Mouse (Mus musculus) liver, postnatal 0 days (tissue): ENCODE measurements around the gene Stk39. TPM values are rescaled to one million over a fixed set of nuclear protein-coding genes. Genes with fewer than 3 reads are reported as not detected.

Source experiments
- ATAC-seq: fragments of 200-750 bp; cut with Nextera tagmentation; 2 replicates; pipeline ENCODE4 v1.8.0; 2017; ENCODE audit warnings: mild to moderate bottlenecking, moderate library complexity
- DNase-seq: peaks from one replicate; pipeline ENCODE4 v3.0.0-alpha.2; 2016
- H3K27ac ChIP-seq: fragments of 300-500 bp; sonication (generic); 2 replicates; pipeline ENCODE4 v1.5.1; 2014; ENCODE audit warnings: antibody characterized with exemption, moderate library complexity, mild to moderate bottlenecking, low read depth
- H3K27me3 ChIP-seq: fragments of 300-500 bp; sonication (generic); 2 replicates; pipeline ENCODE4 v1.6.1; 2014; ENCODE audit warnings: low read length, control low read depth, mixed read lengths; ENCODE audit not compliant: insufficient read depth
- H3K36me3 ChIP-seq: fragments of 300-500 bp; sonication (generic); replicated peaks from 2 replicates; pipeline ENCODE4 v1.6.1; 2014; ENCODE audit warnings: mild to moderate bottlenecking, control low read depth, low read length, moderate library complexity, mixed read lengths; ENCODE audit not compliant: insufficient read depth
- H3K4me1 ChIP-seq: fragments of 300-500 bp; sonication (generic); 2 replicates; pipeline ENCODE4 v1.6.1; 2014; ENCODE audit warnings: antibody characterized with exemption, mild to moderate bottlenecking, control low read depth; ENCODE audit not compliant: insufficient read depth
- H3K4me2 ChIP-seq: fragments of 300-500 bp; sonication (generic); 2 replicates; pipeline ENCODE4 v1.6.1; 2014; ENCODE audit warnings: low read depth, mild to moderate bottlenecking, low read length, moderate library complexity, mixed read lengths
- H3K4me3 ChIP-seq: fragments of 300-500 bp; sonication (generic); 2 replicates; pipeline ENCODE4 v1.5.1; 2014; ENCODE audit warnings: low read depth, low read length
- H3K9ac ChIP-seq: fragments of 300-500 bp; sonication (generic); replicated peaks from 2 replicates; pipeline ENCODE4 v1.6.1; 2014; ENCODE audit warnings: mild to moderate bottlenecking, moderate library complexity
- H3K9me3 ChIP-seq: fragments of 300-500 bp; sonication (generic); 2 replicates; pipeline ENCODE4 v1.6.1; 2016; ENCODE audit warnings: mild to moderate bottlenecking, control low read depth, low read length, mixed read lengths
- CTCF ChIP-seq: sonication (generic); IDR thresholded peaks from 2 replicates; pipeline ENCODE4 v1.5.1; 2016; ENCODE audit warnings: antibody characterized with exemption, low read depth
- EP300 ChIP-seq: IDR thresholded peaks from 2 replicates; pipeline ENCODE4 v1.6.1; 2016; ENCODE audit warnings: antibody characterized with exemption, low read depth, mild to moderate bottlenecking
- WGBS: fragments of 180-500 bp; shearing (Covaris S2); extraction: QIAGEN DNeasy Blood & Tissue Kit; methylation state at CpG from one replicate; pipeline ENCODE4 v1.1.7; 2014; ENCODE audit not compliant: insufficient replicate concordance; 5-methylcytosine and 5-hydroxymethylcytosine counted together
- polyA plus RNA-seq: library from polyadenylated mRNA; unstranded; fragments of >200 nt; fragmentation: Nextera tagmentation; extraction: Ambion mirVana; gene quantifications from 2 replicates; pipeline ENCODE4 v1.2.1, GENCODE M21; 2015

Gene Stk39
- polyA plus RNA-seq, 1 experiment from 2014 or later, result 1.7 TPM

DNA sequence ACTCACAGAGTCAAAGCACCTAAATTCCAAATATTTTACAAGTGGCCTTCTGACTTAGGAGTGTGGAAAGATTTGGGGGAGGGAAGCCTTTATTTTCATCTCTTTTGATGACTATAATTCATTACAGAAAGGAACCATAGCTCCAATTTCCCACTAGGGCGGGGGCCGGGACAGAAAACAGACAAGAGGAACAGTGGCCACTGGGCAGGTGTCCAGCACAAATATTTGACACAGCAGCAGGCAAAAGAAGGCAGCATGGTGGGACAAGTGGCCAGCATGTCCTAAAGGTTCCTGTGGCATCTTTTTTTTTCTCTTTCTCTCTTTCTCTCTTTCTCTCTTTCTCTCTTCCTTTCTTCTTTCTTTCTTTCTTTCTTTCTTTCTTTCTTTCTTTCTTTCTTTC is 154.6 kb downstream of the Stk39 start:
- WGBS, result 47% methylated on average over 2 of the region's 2 CpGs
- Histone ChIP-seq H3K4me1 (no peaks in the 10 kb centered on the region), H3K9me3 (no peaks in the 10 kb centered on the region), H3K27ac (no peak overlapping the region), H3K27me3 (no peaks in the 10 kb centered on the region), H3K4me3 (no peak overlapping the region), H3K36me3 (no peaks in the 10 kb centered on the region), H3K9ac (no peak overlapping the region), H3K4me2 (no peak overlapping the region)
- TF ChIP-seq CTCF (no peak), EP300 (no peak)
- no peak for ATAC-seq
- DNase-seq, result no peak

DNA sequence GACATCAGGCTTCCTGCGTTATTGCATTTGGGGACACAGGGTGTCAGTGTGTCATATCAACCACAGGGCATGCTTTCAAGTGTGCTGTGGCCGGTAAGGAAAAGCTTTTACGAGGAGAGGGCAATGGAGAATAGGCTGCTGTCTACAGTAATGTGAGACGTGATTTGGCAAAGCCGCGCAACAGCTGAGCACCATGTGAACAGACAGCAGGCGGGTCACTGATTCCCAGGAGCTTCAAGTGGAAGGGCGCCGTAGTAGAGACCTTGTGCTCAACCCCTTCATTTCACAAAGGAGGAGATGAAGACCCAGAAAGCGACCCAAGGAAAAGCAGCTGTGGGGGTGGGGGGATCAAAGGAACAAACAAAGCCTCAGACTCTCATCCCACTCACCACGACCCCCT is 156.8 kb downstream of the Stk39 start:
- H3K4me2 ChIP-seq, result no peak overlapping the region
- H3K9me3 ChIP-seq, result no peaks in the 10 kb centered on the region
- TF ChIP-seq EP300 (no peak), CTCF (no peak)
- H3K27me3 ChIP-seq, result no peaks in the 10 kb centered on the region
- no peaks in the 10 kb centered on the region for H3K4me1 ChIP-seq
- no peak overlapping the region for H3K4me3 ChIP-seq
- no peak for DNase-seq
- H3K36me3 ChIP-seq, result no peaks in the 10 kb centered on the region
- WGBS, result 88% methylated on average over 11 of the region's 11 CpGs
- no peak overlapping the region for H3K9ac ChIP-seq
- H3K27ac ChIP-seq, result no peak overlapping the region
- ATAC-seq, result no peak

DNA sequence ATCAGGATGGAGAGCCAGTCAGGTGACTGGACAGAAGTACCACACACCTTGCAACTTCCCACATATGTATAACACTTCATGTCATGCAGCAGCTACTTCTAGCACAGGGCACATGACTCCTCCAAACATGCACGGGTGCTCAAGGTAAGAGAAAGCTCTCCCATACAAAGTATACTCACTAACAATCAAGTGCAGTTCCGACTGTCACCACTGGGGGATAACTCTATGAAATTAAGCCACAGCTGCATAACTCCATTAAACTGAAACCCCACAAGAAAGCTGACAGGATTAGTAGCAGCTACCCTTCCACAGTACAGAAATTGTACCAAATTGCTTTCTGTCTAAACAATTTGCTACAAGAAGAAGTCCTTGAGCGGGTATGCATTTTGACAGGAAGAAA is 161.9 kb downstream of the Stk39 start:
- 81% methylated on average over 3 of the region's 3 CpGs for WGBS
- H3K4me2 ChIP-seq, result no peak overlapping the region
- no peak overlapping the region for H3K27ac ChIP-seq
- TF ChIP-seq EP300, result no peak
- TF ChIP-seq CTCF, result peak; percentile 39; the same call in 1 of the 2 replicates
- H3K27me3 ChIP-seq, result no peaks in the 10 kb centered on the region
- DNase-seq (no peak), ATAC-seq (no peak)
- H3K9ac ChIP-seq, result no peak overlapping the region
- no peaks in the 10 kb centered on the region for H3K4me1 ChIP-seq
- no peak overlapping the region for H3K4me3 ChIP-seq
- no peaks in the 10 kb centered on the region for H3K36me3 ChIP-seq
- no peaks in the 10 kb centered on the region for H3K9me3 ChIP-seq

DNA sequence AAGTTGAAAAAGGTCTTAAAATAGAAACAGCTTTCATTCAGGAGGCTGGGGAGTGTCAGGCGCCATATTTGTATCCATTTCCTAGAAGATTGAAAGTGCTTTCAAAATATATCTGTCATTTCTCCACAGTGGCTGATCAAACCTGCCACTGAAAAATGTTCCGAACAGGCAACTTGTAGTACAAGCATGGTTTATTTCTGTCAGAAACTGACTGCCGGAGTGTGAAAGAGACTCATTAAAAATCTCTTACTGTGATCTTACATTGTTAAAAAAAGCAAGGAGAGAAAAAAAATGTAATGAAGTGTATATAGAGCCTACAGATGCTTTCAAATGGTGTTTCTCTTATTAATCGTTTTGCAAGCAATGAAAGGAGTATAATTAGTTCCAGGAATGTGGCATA is 165.5 kb downstream of the Stk39 start:
- no peak for DNase-seq
- no peaks in the 10 kb centered on the region for H3K27me3 ChIP-seq
- no peaks in the 10 kb centered on the region for H3K4me1 ChIP-seq
- no peak overlapping the region for H3K27ac ChIP-seq
- TF ChIP-seq CTCF, result no peak
- no peak for TF ChIP-seq EP300
- H3K4me2 ChIP-seq, result no peak overlapping the region
- no peak for ATAC-seq
- WGBS, result 78% methylated on average over 4 of the region's 4 CpGs
- H3K9ac ChIP-seq, result no peak overlapping the region
- H3K9me3 ChIP-seq, result no peaks in the 10 kb centered on the region
- H3K36me3 ChIP-seq, result no peaks in the 10 kb centered on the region
- H3K4me3 ChIP-seq, result no peak overlapping the region

DNA sequence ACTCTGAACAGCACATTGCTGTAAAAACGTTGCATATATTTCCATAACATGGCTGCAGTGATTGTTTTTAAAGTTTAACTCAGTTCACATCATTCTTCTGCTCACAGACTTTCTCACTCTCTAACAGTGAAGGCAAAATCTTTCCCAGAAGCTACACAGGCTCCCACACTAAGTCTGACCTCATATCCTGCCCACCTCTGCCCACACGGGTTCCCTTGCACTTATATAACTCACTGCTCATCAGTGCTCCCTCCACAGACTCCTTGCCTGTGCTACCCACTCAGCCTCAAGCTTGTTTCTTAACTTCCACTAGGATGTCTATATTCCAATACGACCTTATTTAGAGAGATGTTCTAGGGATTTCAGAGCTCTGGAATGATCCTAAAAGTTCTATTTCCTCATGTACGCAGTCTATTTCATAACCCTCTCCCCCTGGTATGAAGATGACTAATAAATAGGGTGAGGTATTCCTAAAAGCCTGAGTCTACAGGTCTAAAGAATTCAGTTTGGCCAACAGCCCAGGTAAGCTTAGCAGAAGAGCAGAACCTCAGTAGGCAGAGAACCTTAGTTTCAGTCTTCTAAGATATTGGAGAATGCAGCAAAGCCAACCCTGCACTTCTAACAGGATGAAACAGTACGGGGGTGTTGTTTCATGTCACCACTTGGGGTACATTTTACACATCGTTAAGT is 167.2 kb downstream of the Stk39 start:
- 71% methylated on average over 6 of the region's 6 CpGs for WGBS
- no peak overlapping the region for H3K4me2 ChIP-seq
- no peak overlapping the region for H3K4me3 ChIP-seq
- H3K9me3 ChIP-seq, result no peaks in the 10 kb centered on the region
- H3K27ac ChIP-seq, result no peak overlapping the region
- no peak for DNase-seq
- no peaks in the 10 kb centered on the region for H3K27me3 ChIP-seq
- TF ChIP-seq EP300, result no peak
- TF ChIP-seq CTCF, result no peak
- no peak for ATAC-seq
- no peaks in the 10 kb centered on the region for H3K36me3 ChIP-seq
- H3K9ac ChIP-seq, result no peak overlapping the region
- no peaks in the 10 kb centered on the region for H3K4me1 ChIP-seq

DNA sequence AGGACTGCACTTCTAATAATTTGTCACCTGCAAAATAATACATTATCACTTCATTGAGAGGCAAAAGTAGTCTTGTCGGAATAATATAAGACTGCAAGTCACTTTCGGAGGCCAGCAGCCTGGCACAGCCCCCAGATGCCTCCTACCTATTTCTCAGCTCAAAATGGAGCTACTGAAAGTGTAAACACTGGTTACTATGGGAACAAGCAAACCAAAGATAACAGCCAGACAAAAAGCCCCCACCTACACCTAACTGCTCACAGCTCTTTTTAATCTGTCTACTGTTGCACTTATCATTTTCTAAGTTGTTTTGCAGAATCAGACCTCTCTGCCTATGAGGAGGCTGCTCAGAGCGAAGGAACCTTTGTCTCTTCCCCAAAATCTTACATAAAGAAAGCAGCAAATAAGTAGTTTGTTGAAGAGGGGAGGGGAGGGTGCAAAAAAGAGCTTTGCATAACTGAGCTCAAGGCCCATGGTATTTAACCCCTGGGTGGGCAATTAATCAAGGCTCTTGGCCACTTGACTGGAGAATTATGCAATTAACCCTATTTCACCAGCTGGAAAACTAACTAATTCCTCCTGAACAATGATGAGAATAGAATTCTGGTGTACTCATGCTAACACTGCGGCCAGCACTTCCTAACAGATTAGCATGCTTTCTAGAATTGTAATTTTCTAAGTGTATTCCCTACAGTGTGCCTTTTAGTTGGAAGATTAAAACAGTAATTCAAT is 170.1 kb downstream of the Stk39 start:
- Histone ChIP-seq H3K4me2 (no peak overlapping the region), H3K9me3 (no peaks in the 10 kb centered on the region), H3K4me1 (no peaks in the 10 kb centered on the region), H3K9ac (no peak overlapping the region), H3K36me3 (no peaks in the 10 kb centered on the region), H3K27me3 (no peaks in the 10 kb centered on the region), H3K4me3 (no peak overlapping the region), H3K27ac (no peak overlapping the region)
- WGBS, result 66% methylated on average over 4 of the region's 4 CpGs
- TF ChIP-seq EP300 (no peak), CTCF (no peak)
- ATAC-seq (no peak), DNase-seq (no peak)
